Mouse (Mus musculus): ENCODE measurements around the gene Tmprss6.

DNA sequence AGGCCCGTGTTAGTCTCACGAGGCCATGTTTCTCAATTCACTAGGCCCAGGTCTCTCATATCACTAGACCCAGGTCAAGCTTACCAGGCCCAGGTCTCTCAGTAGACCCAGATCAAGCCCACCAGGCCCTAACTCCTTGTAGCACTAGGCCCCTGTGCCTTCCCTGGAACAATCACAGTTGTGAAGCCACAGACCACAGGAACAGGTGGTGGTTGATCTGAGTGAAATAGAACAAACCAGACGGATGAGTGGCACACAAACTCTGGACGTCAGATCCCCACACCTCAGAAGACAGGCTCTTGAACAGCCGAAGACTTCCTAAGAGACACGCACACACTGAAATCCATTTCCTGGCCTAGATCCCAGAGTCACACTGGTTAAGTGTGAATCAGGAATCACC lies 42.3 kb upstream of the Tmprss6 start:
- TF ChIP-seq POLR2A (IDR thresholded peaks at IDR 0.05; ENCODE audit: control insufficient read depth, low read depth, low read length) (no peak), CTCF (IDR thresholded peaks at IDR 0.05; ENCODE audit: control insufficient read depth, insufficient read depth, insufficient replicate concordance, low read depth, low read length) (no peak)
